Mouse (Mus musculus): ENCODE results near the gene Sart3. TPM values are rescaled to one million over a fixed set of nuclear protein-coding genes. Genes with fewer than 3 reads are reported as not detected.

Gene Sart3
- polyA plus RNA-seq, 1 experiment from 2014 or later: 45.1 TPM

GRCm38 (mm10) chr5:113797149-113797882, 25.0 kb upstream of the Sart3 start:
- no peak for DNase-seq (ENCODE audit: low spot score)
- peak overlapping the region; percentile 26 for H3K4me2 ChIP-seq (replicated peaks; ENCODE audit: low read depth, low read length)
- no peaks in the 10 kb centered on the region for H3K36me3 ChIP-seq (ENCODE audit: control insufficient read depth, insufficient read depth, low read length)
- H3K9ac ChIP-seq (ENCODE audit: low read depth, low read length): no peak overlapping the region
- peak overlapping the region; percentile 58 for H3K27ac ChIP-seq (ENCODE audit: low read depth, low read length)
- no peak overlapping the region for H3K4me3 ChIP-seq (ENCODE audit: low read depth, low read length)
- peaks cover 15% of the 10 kb centered on the region for H3K4me1 ChIP-seq (replicated peaks; ENCODE audit: control insufficient read depth, insufficient read depth, low read length)
- 13% methylated on average over 19 of the region's 19 CpGs for WGBS
- ATAC-seq (ENCODE audit: low FRiP score): no peak
- H3K27me3 ChIP-seq (ENCODE audit: control insufficient read depth, insufficient read depth, low read length): no peaks in the 10 kb centered on the region
- no peaks in the 10 kb centered on the region for H3K9me3 ChIP-seq (ENCODE audit: control insufficient read depth, low read length)

- no peaks in the 10 kb centered on the region for H3K36me3 ChIP-seq (ENCODE audit: control insufficient read depth, insufficient read depth, low read length)
- no peak for ATAC-seq (ENCODE audit: low FRiP score)
- DNase-seq (ENCODE audit: low spot score): peak; percentile 76
- H3K4me3 ChIP-seq (ENCODE audit: low read depth, low read length): 0 out of 2 replicates have a peak overlapping the region, but pooled peaks have one; percentile 4
- H3K27me3 ChIP-seq (ENCODE audit: control insufficient read depth, insufficient read depth, low read length): no peaks in the 10 kb centered on the region
- peak overlapping the region; percentile 26 for H3K4me2 ChIP-seq (replicated peaks; ENCODE audit: low read depth, low read length)
- no peaks in the 10 kb centered on the region for H3K9me3 ChIP-seq (ENCODE audit: control insufficient read depth, low read length)
- peaks cover 15% of the 10 kb centered on the region for H3K4me1 ChIP-seq (replicated peaks; ENCODE audit: control insufficient read depth, insufficient read depth, low read length)
- H3K27ac ChIP-seq (ENCODE audit: low read depth, low read length): peak overlapping the region; percentile 58
- 4% methylated on average over 13 of the region's 13 CpGs for WGBS
- H3K9ac ChIP-seq (ENCODE audit: low read depth, low read length): no peak overlapping the region
These were observed 24.3 kb upstream of the Sart3 start for GRCm38 (mm10) chr5:113796401-113797148.

GRCm38 (mm10) chr5:113791197-113792095, 19.1 kb upstream of the Sart3 start:
- Histone ChIP-seq H3K9me3 (ENCODE audit: control insufficient read depth, low read length) (no peaks in the 10 kb centered on the region), H3K36me3 (ENCODE audit: control insufficient read depth, insufficient read depth, low read length) (no peaks in the 10 kb centered on the region), H3K27ac (ENCODE audit: low read depth, low read length) (no peak overlapping the region), H3K27me3 (ENCODE audit: control insufficient read depth, insufficient read depth, low read length) (no peaks in the 10 kb centered on the region), H3K4me2 (replicated peaks; ENCODE audit: low read depth, low read length) (no peak overlapping the region), H3K4me3 (ENCODE audit: low read depth, low read length) (no peak overlapping the region), H3K4me1 (replicated peaks; ENCODE audit: control insufficient read depth, insufficient read depth, low read length) (peaks cover 3% of the 10 kb centered on the region), H3K9ac (ENCODE audit: low read depth, low read length) (no peak overlapping the region)
- DNase-seq (ENCODE audit: low spot score) (no peak), ATAC-seq (ENCODE audit: low FRiP score) (no peak)
- 81% methylated on average over 16 of the region's 16 CpGs for WGBS

- Histone ChIP-seq H3K9ac (ENCODE audit: low read depth, low read length) (no peak overlapping the region), H3K9me3 (ENCODE audit: control insufficient read depth, low read length) (no peaks in the 10 kb centered on the region), H3K4me3 (ENCODE audit: low read depth, low read length) (no peak overlapping the region), H3K4me1 (replicated peaks; ENCODE audit: control insufficient read depth, insufficient read depth, low read length) (no peaks in the 10 kb centered on the region), H3K27me3 (ENCODE audit: control insufficient read depth, insufficient read depth, low read length) (no peaks in the 10 kb centered on the region), H3K4me2 (replicated peaks; ENCODE audit: low read depth, low read length) (no peak overlapping the region), H3K27ac (ENCODE audit: low read depth, low read length) (no peak overlapping the region), H3K36me3 (ENCODE audit: control insufficient read depth, insufficient read depth, low read length) (no peaks in the 10 kb centered on the region)
- 77% methylated on average over 11 of the region's 11 CpGs for WGBS
- ATAC-seq (ENCODE audit: low FRiP score) (no peak), DNase-seq (ENCODE audit: low spot score) (no peak)
These were observed 18.3 kb upstream of the Sart3 start for GRCm38 (mm10) chr5:113790453-113791196.

GRCm38 (mm10) chr5:113789075-113789788, 16.9 kb upstream of the Sart3 start:
- Histone ChIP-seq H3K36me3 (ENCODE audit: control insufficient read depth, insufficient read depth, low read length) (no peaks in the 10 kb centered on the region), H3K27me3 (ENCODE audit: control insufficient read depth, insufficient read depth, low read length) (no peaks in the 10 kb centered on the region), H3K4me1 (replicated peaks; ENCODE audit: control insufficient read depth, insufficient read depth, low read length) (no peaks in the 10 kb centered on the region), H3K9me3 (ENCODE audit: control insufficient read depth, low read length) (no peaks in the 10 kb centered on the region), H3K4me2 (replicated peaks; ENCODE audit: low read depth, low read length) (no peak overlapping the region), H3K9ac (ENCODE audit: low read depth, low read length) (no peak overlapping the region), H3K27ac (ENCODE audit: low read depth, low read length) (no peak overlapping the region), H3K4me3 (ENCODE audit: low read depth, low read length) (no peak overlapping the region)
- DNase-seq (ENCODE audit: low spot score) (no peak), ATAC-seq (ENCODE audit: low FRiP score) (no peak)
- WGBS: 50% methylated on average over 7 of the region's 7 CpGs

GRCm38 (mm10) chr5:113788645-113789044, 16.3 kb upstream of the Sart3 start:
- Histone ChIP-seq H3K9ac (ENCODE audit: low read depth, low read length) (no peak overlapping the region), H3K4me2 (replicated peaks; ENCODE audit: low read depth, low read length) (no peak overlapping the region), H3K36me3 (ENCODE audit: control insufficient read depth, insufficient read depth, low read length) (no peaks in the 10 kb centered on the region), H3K27ac (ENCODE audit: low read depth, low read length) (no peak overlapping the region), H3K4me3 (ENCODE audit: low read depth, low read length) (no peak overlapping the region), H3K27me3 (ENCODE audit: control insufficient read depth, insufficient read depth, low read length) (no peaks in the 10 kb centered on the region), H3K9me3 (ENCODE audit: control insufficient read depth, low read length) (no peaks in the 10 kb centered on the region), H3K4me1 (replicated peaks; ENCODE audit: control insufficient read depth, insufficient read depth, low read length) (no peaks in the 10 kb centered on the region)
- 38% methylated on average over 6 of the region's 6 CpGs for WGBS
- DNase-seq (ENCODE audit: low spot score) (peak; percentile 17), ATAC-seq (ENCODE audit: low FRiP score) (0 out of 2 replicates have a peak, but pooled peaks have one; percentile 27)

GRCm38 (mm10) chr5:113786985-113787384, 14.7 kb upstream of the Sart3 start:
- no peak for ATAC-seq (ENCODE audit: low FRiP score)
- Histone ChIP-seq H3K9me3 (ENCODE audit: control insufficient read depth, low read length) (no peaks in the 10 kb centered on the region), H3K9ac (ENCODE audit: low read depth, low read length) (no peak overlapping the region), H3K27ac (ENCODE audit: low read depth, low read length) (no peak overlapping the region), H3K27me3 (ENCODE audit: control insufficient read depth, insufficient read depth, low read length) (no peaks in the 10 kb centered on the region), H3K4me3 (ENCODE audit: low read depth, low read length) (no peak overlapping the region), H3K4me1 (replicated peaks; ENCODE audit: control insufficient read depth, insufficient read depth, low read length) (no peaks in the 10 kb centered on the region), H3K36me3 (ENCODE audit: control insufficient read depth, insufficient read depth, low read length) (no peaks in the 10 kb centered on the region), H3K4me2 (replicated peaks; ENCODE audit: low read depth, low read length) (no peak overlapping the region)
- DNase-seq (ENCODE audit: low spot score): no peak
- WGBS: 79% methylated on average over 5 of the region's 5 CpGs
